Comparison of ENCODE assay signal across 9 mouse cellular contexts in genomic region chr4:137751717-137752116, GRCm38 (mm10). TPM values are rescaled to one million over a fixed set of nuclear protein-coding genes. Genes with fewer than 3 reads are reported as not detected.
DNase-seq lines count a peak whose midpoint lies in the region; ATAC-seq lines count a peak whose summit lies in the region.
"Had no signal": no experiment of that assay in that cellular context is flagged by ENCODE, and none has a peak within 500 bp of the region (broad histone marks: within the 10 kb centered on the region; RNA-seq: fewer than 3 reads in every experiment).

No protein-coding gene starts in this region.

- H3K27me3 ChIP-seq in limb, embryonic 13.5 days, result no peaks in the 10 kb centered on the region
- H3K27me3 ChIP-seq: hindbrain, embryonic 15.5 days had no signal

- no peak overlapping the region for H3K4me3 ChIP-seq in limb, embryonic 13.5 days
- H3K4me3 ChIP-seq: hindbrain, embryonic 15.5 days had no signal

- DNase-seq in cerebellum, postnatal 10 days, result peak; percentile 69 to 72
- DNase-seq in cerebellum, adult 11 months, result no peak
- peak; percentile 60 to 62 for DNase-seq in spleen, postnatal 10 days (ENCODE audit: low spot score in 2 of 2)
- DNase-seq in spleen, adult 18-20 months, result no peak
- no peak for DNase-seq in thymus, postnatal 36 days
- no peak for DNase-seq in layer of hippocampus, adult 11-12 months (ENCODE audit: low spot score)
- no peak for DNase-seq in natural killer cell, adult 2 months (ENCODE audit: low spot score in 2 of 2)

- H3K4me1 ChIP-seq in limb, embryonic 13.5 days, result peaks cover 44% of the 10 kb centered on the region

- H3K9ac ChIP-seq in limb, embryonic 13.5 days, result no peak overlapping the region
- H3K9ac ChIP-seq: hindbrain, embryonic 15.5 days had no signal

- no peak for ATAC-seq in limb, embryonic 13.5 days (ENCODE audit: low FRiP score, low read depth)

- H3K36me3 ChIP-seq in limb, embryonic 13.5 days, result no peaks in the 10 kb centered on the region
- H3K36me3 ChIP-seq: hindbrain, embryonic 15.5 days had no signal

- H3K9me3 ChIP-seq in limb, embryonic 13.5 days, result no peaks in the 10 kb centered on the region
- H3K9me3 ChIP-seq: hindbrain, embryonic 15.5 days had no signal

- WGBS in limb, embryonic 13.5 days, result 53% methylated on average over 9 of the region's 9 CpGs

- H3K4me2 ChIP-seq in limb, embryonic 13.5 days (replicated peaks), result no peak overlapping the region
- H3K4me2 ChIP-seq: hindbrain, embryonic 15.5 days had no signal

- peak overlapping the region; percentile 44; the same call in 1 of the 2 replicates for H3K27ac ChIP-seq in limb, embryonic 13.5 days
- H3K27ac ChIP-seq: hindbrain, embryonic 15.5 days had no signal

RNA-seq across cellular contexts. Expression of gene Alpl, which starts 44.5 kb away (rescaled TPM):
- polyA plus RNA-seq in limb, embryonic 13.5 days (2015; fragmentation: Nextera tagmentation; extraction: Ambion mirVana), result 12.0 and 15.3 TPM in 2 replicates

Comparison
In these comparisons a context has a peak if more than half of its experiments do, and no peak if none do; other contexts are left out.
1. DNase-seq: peak in cerebellum, postnatal 10 days (2 of 2) and spleen, postnatal 10 days (2 of 2); none in cerebellum, adult 11 months (single experiment), spleen, adult 18-20 months (0 of 2), thymus, postnatal 36 days (0 of 2), layer of hippocampus, adult 11-12 months (single experiment) and natural killer cell, adult 2 months (0 of 2).